In the genomic region with DNA sequence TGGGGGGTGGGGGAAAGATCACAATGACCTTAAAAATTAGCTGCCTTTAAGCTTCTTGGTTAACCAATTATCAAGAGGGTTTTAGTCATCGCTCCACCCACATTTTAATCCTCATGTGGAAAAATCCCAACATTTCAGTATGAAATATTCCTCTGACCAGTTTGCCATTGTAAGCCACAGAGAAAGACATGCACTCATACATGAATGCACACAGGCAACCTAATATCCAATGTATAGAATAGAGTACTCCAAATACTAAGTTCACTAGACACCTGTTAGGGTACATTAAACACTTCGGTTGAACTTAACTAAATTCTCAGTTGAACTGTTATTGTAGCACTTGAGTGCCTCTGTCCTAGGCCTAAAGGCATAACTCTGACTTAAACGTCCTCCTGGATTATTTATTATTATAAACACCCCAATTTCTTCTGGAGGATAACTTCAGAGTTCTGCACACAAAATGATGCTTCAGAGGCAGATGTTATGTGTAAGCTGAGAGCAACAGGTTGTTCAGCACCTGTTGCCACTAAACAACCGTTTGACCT, we compare ENCODE assay signal across 9 mouse cellular contexts. TPM values are rescaled to one million over a fixed set of nuclear protein-coding genes. Genes with fewer than 3 reads are reported as not detected.
A peak's percentile ranks its signal among the peaks of the same experiment; 100 is the strongest.
DNase-seq lines count a peak whose midpoint lies in the region; ATAC-seq and TF ChIP-seq lines count a peak whose summit lies in the region.
"Had no signal": no experiment of that assay in that cellular context is flagged by ENCODE, and none has a peak within 500 bp of the region (broad histone marks: within the 10 kb centered on the region; RNA-seq: fewer than 3 reads in every experiment).

No protein-coding gene starts in this region.

- H3K27me3 ChIP-seq in heart, embryonic 14.5 days (ENCODE audit: control insufficient read depth, insufficient read depth, low read length) = no peaks in the 10 kb centered on the region
- no peaks in the 10 kb centered on the region for H3K27me3 ChIP-seq in hindbrain, embryonic 13.5 days
- H3K27me3 ChIP-seq in midbrain, embryonic 10.5 days (ENCODE audit: low read depth, poor library complexity, severe bottlenecking) = peaks cover 14% of the 10 kb centered on the region

- no peak for TF ChIP-seq POLR2A in bone marrow macrophage, adult 2 months (IDR thresholded peaks at IDR 0.05; ENCODE audit: borderline replicate concordance, low read depth, low read length)

- peak overlapping the region; percentile 92 to 99 for H3K27ac ChIP-seq in heart, embryonic 14.5 days (replicated peaks in 1 of 2; ENCODE audit: control insufficient read depth in 1 of 2, insufficient read depth in 1 of 2, low read depth in 2 of 2, low read length in 2 of 2)
- peak overlapping the region; percentile 88 for H3K27ac ChIP-seq in bone marrow macrophage, adult 2 months (ENCODE audit: insufficient read depth, low read depth, low read length)
- H3K27ac ChIP-seq in hindbrain, embryonic 13.5 days = no peak overlapping the region
- peak overlapping the region; percentile 99; the same call in 1 of the 2 replicates for H3K27ac ChIP-seq in midbrain, embryonic 10.5 days (replicated peaks)

- peak overlapping the region; percentile 77 to 82 for H3K4me3 ChIP-seq in heart, embryonic 14.5 days (ENCODE audit: control insufficient read depth in 1 of 2, insufficient read depth in 1 of 2, low read depth in 1 of 2, low read length in 2 of 2)
- H3K4me3 ChIP-seq in bone marrow macrophage, adult 2 months (ENCODE audit: insufficient read depth, low read length) = peak overlapping the region; percentile 86
- H3K4me3 ChIP-seq in hindbrain, embryonic 13.5 days = peak overlapping the region; percentile 88
- H3K4me3 ChIP-seq in midbrain, embryonic 10.5 days = peak overlapping the region; percentile 88

- 33% methylated on average over 4 of the region's 4 CpGs for WGBS in heart, embryonic 14.5 days
- WGBS in hindbrain, embryonic 13.5 days = 82% methylated on average over 4 of the region's 4 CpGs
- WGBS in midbrain, embryonic 10.5 days = 85% methylated on average over 4 of the region's 4 CpGs

- peak overlapping the region; percentile 78 for H3K4me2 ChIP-seq in heart, embryonic 14.5 days (ENCODE audit: low read length)
- peak overlapping the region; percentile 62 for H3K4me2 ChIP-seq in hindbrain, embryonic 13.5 days

- 0 out of 2 replicates have a peak, but pooled peaks cover 6% of the 10 kb centered on the region for H3K36me3 ChIP-seq in heart, embryonic 14.5 days (ENCODE audit: control insufficient read depth, insufficient read depth, low read length)
- H3K36me3 ChIP-seq in hindbrain, embryonic 13.5 days = no peaks in the 10 kb centered on the region
- H3K36me3 ChIP-seq in midbrain, embryonic 10.5 days = no peaks in the 10 kb centered on the region

- H3K9me3 ChIP-seq in heart, embryonic 14.5 days (ENCODE audit: control insufficient read depth, low read length) = no peaks in the 10 kb centered on the region
- no peaks in the 10 kb centered on the region for H3K9me3 ChIP-seq in hindbrain, embryonic 13.5 days
- no peaks in the 10 kb centered on the region for H3K9me3 ChIP-seq in midbrain, embryonic 10.5 days (replicated peaks)

- peak overlapping the region; percentile 99 for H3K9ac ChIP-seq in heart, embryonic 14.5 days (ENCODE audit: low read length)
- H3K9ac ChIP-seq in hindbrain, embryonic 13.5 days = peak overlapping the region; percentile 97

- DNase-seq in heart, postnatal 36 days = no peak
- no peak for DNase-seq in midbrain, embryonic 10.5 days (ENCODE audit: low spot score)
- DNase-seq in urinary bladder, postnatal 36 days (ENCODE audit: low spot score in 2 of 2) = no peak
- no peak for DNase-seq in ovary, postnatal 14 days (ENCODE audit: low spot score)
- no peak for DNase-seq in layer of hippocampus, postnatal 25 days (ENCODE audit: extremely low spot score in 1 of 2, low spot score in 1 of 2)
- DNase-seq: right cerebral cortex, postnatal 4 days had no signal

- intact Hi-C loops in heart, postnatal 36 days (cut with DNase I) = loop anchor here (5.0 to 10.0 kb wide), 2 partner anchors 110 to 678 kb away; a partner anchor contains a TSS

- no peak for TF ChIP-seq CTCF in bone marrow macrophage, adult 2 months (IDR thresholded peaks at IDR 0.05; ENCODE audit: low read depth, low read length)

- peaks cover 20 to 49% of the 10 kb centered on the region in 2 experiments for H3K4me1 ChIP-seq in heart, embryonic 14.5 days (ENCODE audit: control insufficient read depth in 2 of 2, insufficient read depth in 2 of 2, low read length in 2 of 2)
- peaks cover 36% of the 10 kb centered on the region for H3K4me1 ChIP-seq in bone marrow macrophage, adult 2 months (ENCODE audit: control insufficient read depth, insufficient read depth, low read length)
- peaks cover 70% of the 10 kb centered on the region for H3K4me1 ChIP-seq in hindbrain, embryonic 13.5 days (replicated peaks)
- H3K4me1 ChIP-seq in midbrain, embryonic 10.5 days = peaks cover 75% of the 10 kb centered on the region

- no peak for ATAC-seq in heart, embryonic 14.5 days (ENCODE audit: insufficient number of reproducible peaks, insufficient read depth, low FRiP score, low read depth)
- no peak for ATAC-seq in hindbrain, embryonic 13.5 days (ENCODE audit: low FRiP score)

RNA-seq across cellular contexts. Expression of a gene that starts 1.9 kb away (rescaled TPM):
- polyA plus RNA-seq in heart, embryonic 14.5 days (2014; fragmentation: Nextera tagmentation; extraction: Ambion mirVana) = 486 and 537 TPM in 2 replicates
- total RNA-seq in heart, postnatal 36 days (2021) = 100 to 1,000 TPM; 564 to 643 TPM
- 152 and 178 TPM in 2 replicates for polyA plus RNA-seq in bone marrow macrophage, adult 2 months (2012; ENCODE audit: insufficient read depth, insufficient read length, missing spikeins)
- 44.2 and 50.4 TPM in 2 replicates for polyA plus RNA-seq in hindbrain, embryonic 13.5 days (2015; fragmentation: Nextera tagmentation; extraction: Ambion mirVana)
- 39.6 and 43.5 TPM in 2 replicates for polyA plus RNA-seq in midbrain, embryonic 10.5 days (2016; fragmentation: Nextera tagmentation; extraction: Ambion mirVana)
- total RNA-seq in layer of hippocampus, postnatal 25 days (2021) = 100 to 1,000 TPM; 496 to 507 TPM
